Mouse (Mus musculus) central nervous system, embryonic 14 days (tissue): ENCODE results near the gene Zfp366. TPM values are rescaled to one million over a fixed set of nuclear protein-coding genes. Genes with fewer than 3 reads are reported as not detected.

ENCODE experiments used
- polyA plus RNA-seq: library from polyadenylated mRNA; depleted of rRNA; stranded (reverse); fragments of >200 nt; gene quantifications from 2 replicates; pipeline ENCODE4 v1.2.3, GENCODE M21; 2012; rRNA removed

The Zfp366 gene
- 1.7 and 2.3 TPM in 2 replicates for polyA plus RNA-seq

GRCm38 (mm10) chr13:99184155-99184886, at the start of gene Zfp366:
TSS of gene Zfp366 (plus strand) at chr13:99184823.

Other genes with a start within 250 kb of the Zfp366 start
- not detected in 2 replicates for gene 1700024P04Rik, start 200.3 kb upstream of the Zfp366 start, polyA plus RNA-seq
- 25.6 and 28.3 TPM in 2 replicates for gene Ptcd2, start 159.9 kb downstream of the Zfp366 start, polyA plus RNA-seq
- gene Mrps27, start 160.0 kb downstream of the Zfp366 start, polyA plus RNA-seq = 30.1 and 32.0 TPM in 2 replicates